Mouse (Mus musculus): ENCODE data around the gene Gm2a. TPM values are rescaled to one million over a fixed set of nuclear protein-coding genes. Genes with fewer than 3 reads are reported as not detected.
A peak's percentile ranks its signal among the peaks of the same experiment; 100 is the strongest.

Gm2a gene
- polyA plus RNA-seq, 1 experiment: 2.9 TPM

- H3ac ChIP-seq (ENCODE audit: control insufficient read depth, insufficient read length, low read depth): peak overlapping the region; percentile 54
- TF ChIP-seq MYOG (IDR thresholded peaks at IDR 0.05; ENCODE audit: control insufficient read depth, extremely low read depth, insufficient read length) (no peak), MYOD1 (IDR thresholded peaks at IDR 0.05; ENCODE audit: control insufficient read depth, insufficient read length, low read depth) (no peak), CEBPB (IDR thresholded peaks at IDR 0.05; ENCODE audit: low read depth) (no peak), CTCF (IDR thresholded peaks at IDR 0.05; ENCODE audit: control insufficient read depth, insufficient read depth, insufficient read length) (no peak), USF1 (IDR thresholded peaks at IDR 0.05; ENCODE audit: low read depth) (no peak), FOSL1 (IDR thresholded peaks at IDR 0.05; ENCODE audit: insufficient read depth, low read length, poor library complexity, severe bottlenecking) (no peak), MAX (IDR thresholded peaks at IDR 0.05) (no peak)
- no peaks in the 10 kb centered on the region for H3K79me3 ChIP-seq (ENCODE audit: low read depth)
- H3K79me2 ChIP-seq (ENCODE audit: control insufficient read depth, insufficient read depth): no peaks in the 10 kb centered on the region
- no peaks in the 10 kb centered on the region for H3K27me3 ChIP-seq (ENCODE audit: control insufficient read depth, insufficient read depth, insufficient read length)
- no peak overlapping the region for H3K4me3 ChIP-seq (ENCODE audit: insufficient read depth, poor library complexity, severe bottlenecking)
- no peaks in the 10 kb centered on the region for H3K36me3 ChIP-seq (ENCODE audit: control insufficient read depth, insufficient read depth)
Observed at GRCm38 (mm10) chr11:55098189-55098915, 437 bp downstream of the Gm2a start.

GRCm38 (mm10) chr11:55099019-55099771 is 1.3 kb downstream of the Gm2a start:
- no peak overlapping the region for H3K4me3 ChIP-seq (ENCODE audit: insufficient read depth, poor library complexity, severe bottlenecking)

GRCm38 (mm10) chr11:55099868-55100267 is 2.0 kb downstream of the Gm2a start:
- Histone ChIP-seq H3K27me3 (ENCODE audit: control insufficient read depth, insufficient read depth, insufficient read length) (no peaks in the 10 kb centered on the region), H3K4me3 (ENCODE audit: insufficient read depth, poor library complexity, severe bottlenecking) (no peak overlapping the region), H3ac (ENCODE audit: control insufficient read depth, insufficient read length, low read depth) (no peak overlapping the region), H3K36me3 (ENCODE audit: control insufficient read depth, insufficient read depth) (no peaks in the 10 kb centered on the region), H3K79me3 (ENCODE audit: low read depth) (no peaks in the 10 kb centered on the region), H3K79me2 (ENCODE audit: control insufficient read depth, insufficient read depth) (no peaks in the 10 kb centered on the region)
- TF ChIP-seq FOSL1 (IDR thresholded peaks at IDR 0.05; ENCODE audit: insufficient read depth, low read length, poor library complexity, severe bottlenecking): no peak
- TF ChIP-seq MYOG (IDR thresholded peaks at IDR 0.05; ENCODE audit: control insufficient read depth, extremely low read depth, insufficient read length): no peak
- TF ChIP-seq USF1 (IDR thresholded peaks at IDR 0.05; ENCODE audit: low read depth): no peak
- no peak for TF ChIP-seq MYOD1 (IDR thresholded peaks at IDR 0.05; ENCODE audit: control insufficient read depth, insufficient read length, low read depth)
- TF ChIP-seq CTCF (IDR thresholded peaks at IDR 0.05; ENCODE audit: control insufficient read depth, insufficient read depth, insufficient read length): no peak
- TF ChIP-seq MAX (IDR thresholded peaks at IDR 0.05): no peak
- no peak for TF ChIP-seq CEBPB (IDR thresholded peaks at IDR 0.05; ENCODE audit: low read depth)

More at GRCm38 (mm10) chr11:55099019-55099771, 1.3 kb downstream of the Gm2a start:
- Histone ChIP-seq H3K27me3 (ENCODE audit: control insufficient read depth, insufficient read depth, insufficient read length) (no peaks in the 10 kb centered on the region), H3K36me3 (ENCODE audit: control insufficient read depth, insufficient read depth) (no peaks in the 10 kb centered on the region), H3K79me2 (ENCODE audit: control insufficient read depth, insufficient read depth) (no peaks in the 10 kb centered on the region), H3K79me3 (ENCODE audit: low read depth) (no peaks in the 10 kb centered on the region), H3ac (ENCODE audit: control insufficient read depth, insufficient read length, low read depth) (no peak overlapping the region)
- TF ChIP-seq CTCF (IDR thresholded peaks at IDR 0.05; ENCODE audit: control insufficient read depth, insufficient read depth, insufficient read length) (no peak), MYOD1 (IDR thresholded peaks at IDR 0.05; ENCODE audit: control insufficient read depth, insufficient read length, low read depth) (no peak), CEBPB (IDR thresholded peaks at IDR 0.05; ENCODE audit: low read depth) (no peak), FOSL1 (IDR thresholded peaks at IDR 0.05; ENCODE audit: insufficient read depth, low read length, poor library complexity, severe bottlenecking) (no peak), MAX (IDR thresholded peaks at IDR 0.05) (no peak), USF1 (IDR thresholded peaks at IDR 0.05; ENCODE audit: low read depth) (no peak), MYOG (IDR thresholded peaks at IDR 0.05; ENCODE audit: control insufficient read depth, extremely low read depth, insufficient read length) (no peak)

GRCm38 (mm10) chr11:55102015-55102414 is 4.1 kb downstream of the Gm2a start:
- no peaks in the 10 kb centered on the region for H3K27me3 ChIP-seq (ENCODE audit: control insufficient read depth, insufficient read depth, insufficient read length)
- no peak overlapping the region for H3K4me3 ChIP-seq (ENCODE audit: insufficient read depth, poor library complexity, severe bottlenecking)
- no peak for TF ChIP-seq MYOD1 (IDR thresholded peaks at IDR 0.05; ENCODE audit: control insufficient read depth, insufficient read length, low read depth)
- no peak for TF ChIP-seq FOSL1 (IDR thresholded peaks at IDR 0.05; ENCODE audit: insufficient read depth, low read length, poor library complexity, severe bottlenecking)
- TF ChIP-seq MAX (IDR thresholded peaks at IDR 0.05): no peak
- TF ChIP-seq MYOG (IDR thresholded peaks at IDR 0.05; ENCODE audit: control insufficient read depth, extremely low read depth, insufficient read length): no peak
- TF ChIP-seq USF1 (IDR thresholded peaks at IDR 0.05; ENCODE audit: low read depth): peak; percentile 63
- no peaks in the 10 kb centered on the region for H3K36me3 ChIP-seq (ENCODE audit: control insufficient read depth, insufficient read depth)
- H3ac ChIP-seq (ENCODE audit: control insufficient read depth, insufficient read length, low read depth): no peak overlapping the region
- no peaks in the 10 kb centered on the region for H3K79me3 ChIP-seq (ENCODE audit: low read depth)
- no peaks in the 10 kb centered on the region for H3K79me2 ChIP-seq (ENCODE audit: control insufficient read depth, insufficient read depth)

GRCm38 (mm10) chr11:55103229-55103628 is 5.3 kb downstream of the Gm2a start:
- H3K4me3 ChIP-seq (ENCODE audit: insufficient read depth, poor library complexity, severe bottlenecking): no peak overlapping the region
- H3K79me3 ChIP-seq (ENCODE audit: low read depth): no peaks in the 10 kb centered on the region
- H3ac ChIP-seq (ENCODE audit: control insufficient read depth, insufficient read length, low read depth): no peak overlapping the region
- no peaks in the 10 kb centered on the region for H3K27me3 ChIP-seq (ENCODE audit: control insufficient read depth, insufficient read depth, insufficient read length)
- no peak for TF ChIP-seq CEBPB (IDR thresholded peaks at IDR 0.05; ENCODE audit: low read depth)
- TF ChIP-seq MAX (IDR thresholded peaks at IDR 0.05): no peak
- no peaks in the 10 kb centered on the region for H3K36me3 ChIP-seq (ENCODE audit: control insufficient read depth, insufficient read depth)
- no peaks in the 10 kb centered on the region for H3K79me2 ChIP-seq (ENCODE audit: control insufficient read depth, insufficient read depth)

Measured in C2C12 (cell line).